Mouse (Mus musculus) brain, adult 10 weeks (tissue): ENCODE data around the gene Olfr314. TPM values are rescaled to one million over a fixed set of nuclear protein-coding genes. Genes with fewer than 3 reads are reported as not detected.

Experiments used
- polyA plus RNA-seq: library from polyadenylated mRNA; stranded (reverse); fragments of 350-450 nt; fragmentation: Illumina TruSeq; extraction: RNeasy Lipid Tissue Mini Kit (QIAGEN cat#74804); gene quantifications from one replicate; pipeline ENCODE4 v1.2.3, GENCODE M21; 2015; ENCODE audit warnings: low read depth, low replicate concordance

The Olfr314 gene
- not detected for polyA plus RNA-seq

GRCm38 (mm10) chr11:58782480-58783089, at the start of gene Olfr314:
Gene Olfr314 (plus strand): TSS chr11:58782952.

GRCm38 (mm10) chr11:58738792-58739262, 43.9 kb upstream of the Olfr314 start, which contains the start of gene Olfr317:
Gene Olfr317 (minus strand): TSS chr11:58739212.

GRCm38 (mm10) chr11:58752434-58752833, 30.3 kb upstream of the Olfr314 start, which contains the start of gene Olfr316:
Gene Olfr316 (plus strand): TSS chr11:58752734.

GRCm38 (mm10) chr11:58772888-58773287, 9.9 kb upstream of the Olfr314 start, which contains the start of gene Olfr315:
Gene Olfr315 (plus strand): TSS chr11:58773188.

GRCm38 (mm10) chr11:58801558-58802228, 18.9 kb downstream of the Olfr314 start, which contains the start of gene Fam183b:
Gene Fam183b (minus strand): TSS chr11:58801960.

GRCm38 (mm10) chr11:58814700-58815099, 31.9 kb downstream of the Olfr314 start, which contains the start of gene Olfr313:
Gene Olfr313 (plus strand): TSS chr11:58815000.

GRCm38 (mm10) chr11:58828937-58829336, 46.2 kb downstream of the Olfr314 start, which contains the start of gene Olfr312:
Gene Olfr312 (plus strand): TSS chr11:58829237.

Other genes with a start within 250 kb of the Olfr314 start
- gene Olfr330, start 248.1 kb upstream of the Olfr314 start, polyA plus RNA-seq = not detected
- not detected for gene Olfr329-ps, start 236.5 kb upstream of the Olfr314 start, polyA plus RNA-seq
- not detected for gene Olfr328, start 227.3 kb upstream of the Olfr314 start, polyA plus RNA-seq
- not detected for gene Olfr224, start 212.4 kb upstream of the Olfr314 start, polyA plus RNA-seq
- gene Olfr325, start 205.2 kb upstream of the Olfr314 start, polyA plus RNA-seq = not detected
- gene Olfr324, start 187.8 kb upstream of the Olfr314 start, polyA plus RNA-seq = not detected
- gene 2210407C18Rik, start 166.9 kb upstream of the Olfr314 start, polyA plus RNA-seq = not detected
- not detected for gene Olfr323, start 152.5 kb upstream of the Olfr314 start, polyA plus RNA-seq
- not detected for gene Trim58, start 142.5 kb upstream of the Olfr314 start, polyA plus RNA-seq
- not detected for gene Olfr322, start 124.2 kb upstream of the Olfr314 start, polyA plus RNA-seq
- not detected for gene Olfr320, start 101.9 kb upstream of the Olfr314 start, polyA plus RNA-seq
- gene Olfr319, start 83.8 kb upstream of the Olfr314 start, polyA plus RNA-seq = not detected
- not detected for gene Olfr318, start 58.9 kb upstream of the Olfr314 start, polyA plus RNA-seq
- gene Olfr317, start 43.7 kb upstream of the Olfr314 start, polyA plus RNA-seq = not detected
- gene Olfr316, start 30.2 kb upstream of the Olfr314 start, polyA plus RNA-seq = 1.3 TPM
- gene Olfr315, start 9.8 kb upstream of the Olfr314 start, polyA plus RNA-seq = not detected
- 10.0 TPM for gene Fam183b, start 19.0 kb downstream of the Olfr314 start, polyA plus RNA-seq
- gene Olfr313, start 32.0 kb downstream of the Olfr314 start, polyA plus RNA-seq = not detected
- gene Olfr312, start 46.3 kb downstream of the Olfr314 start, polyA plus RNA-seq = not detected
- gene Olfr311, start 56.3 kb downstream of the Olfr314 start, polyA plus RNA-seq = not detected
- gene Gm12258, start 64.2 kb downstream of the Olfr314 start, polyA plus RNA-seq = 18.0 TPM
- 7.1 TPM for gene 2810021J22Rik, start 84.3 kb downstream of the Olfr314 start, polyA plus RNA-seq
- gene Zfp39, start 121.3 kb downstream of the Olfr314 start, polyA plus RNA-seq = 5.3 TPM
- not detected for gene Btnl10, start 135.0 kb downstream of the Olfr314 start, polyA plus RNA-seq
- 331 TPM for gene Rnf187, start 156.0 kb downstream of the Olfr314 start, polyA plus RNA-seq
- gene Hist3h2ba, start 166.0 kb downstream of the Olfr314 start, polyA plus RNA-seq = 67.2 TPM
- 33.6 TPM for gene Hist3h2a, start 171.7 kb downstream of the Olfr314 start, polyA plus RNA-seq
- gene Trim17, start 171.7 kb downstream of the Olfr314 start, polyA plus RNA-seq = 5.9 TPM
- 17.7 TPM for gene Trim11, start 195.1 kb downstream of the Olfr314 start, polyA plus RNA-seq